Mouse (Mus musculus): ENCODE data around the gene Crp.
A peak's percentile ranks its signal among the peaks of the same experiment; 100 is the strongest.

The Crp gene

DNA sequence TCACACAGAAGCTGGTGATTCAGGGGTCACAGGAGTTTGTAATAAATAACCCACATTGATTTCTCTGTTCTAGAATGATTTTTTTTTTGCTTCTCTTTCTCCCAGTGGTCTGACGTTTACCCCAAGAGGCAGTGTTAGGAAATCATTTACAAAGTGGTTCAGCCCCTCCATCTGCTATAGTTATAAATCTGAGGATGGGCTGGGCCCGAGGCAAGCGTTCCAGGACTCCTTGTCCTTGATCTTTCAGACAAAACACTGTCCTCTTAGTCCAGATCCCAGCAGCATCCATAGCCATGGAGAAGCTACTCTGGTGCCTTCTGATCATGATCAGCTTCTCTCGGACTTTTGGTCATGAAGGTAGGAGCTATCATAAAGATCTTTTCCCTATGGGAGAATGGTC is at the start of gene Crp:
Gene Crp (plus strand): TSS at position 212 of the 400 bp plus-strand sequence.
- DNase-seq (ENCODE audit: low spot score in 2 of 2), result no peak

DNA sequence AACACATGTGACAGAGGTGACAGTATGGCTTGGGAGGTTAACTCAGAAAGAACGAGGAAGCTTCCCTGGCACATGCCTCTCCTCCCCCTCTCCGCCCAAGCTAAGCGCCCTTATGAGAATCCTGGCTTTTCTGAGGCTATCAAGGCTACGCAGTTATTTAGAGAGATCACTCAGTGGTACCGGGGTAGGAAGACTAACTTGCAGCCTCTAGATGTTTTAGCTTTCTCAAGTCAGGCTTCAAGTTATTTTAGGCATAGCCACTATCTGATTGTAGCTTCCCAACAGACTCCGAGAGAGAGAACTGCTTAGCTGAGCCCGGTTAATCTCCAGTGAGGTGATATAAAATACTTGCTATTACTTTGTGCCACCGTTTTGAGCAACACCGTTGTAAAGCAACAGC is 48.5 kb upstream of the Crp start:
- no peak for DNase-seq (ENCODE audit: low spot score in 2 of 2)

DNA sequence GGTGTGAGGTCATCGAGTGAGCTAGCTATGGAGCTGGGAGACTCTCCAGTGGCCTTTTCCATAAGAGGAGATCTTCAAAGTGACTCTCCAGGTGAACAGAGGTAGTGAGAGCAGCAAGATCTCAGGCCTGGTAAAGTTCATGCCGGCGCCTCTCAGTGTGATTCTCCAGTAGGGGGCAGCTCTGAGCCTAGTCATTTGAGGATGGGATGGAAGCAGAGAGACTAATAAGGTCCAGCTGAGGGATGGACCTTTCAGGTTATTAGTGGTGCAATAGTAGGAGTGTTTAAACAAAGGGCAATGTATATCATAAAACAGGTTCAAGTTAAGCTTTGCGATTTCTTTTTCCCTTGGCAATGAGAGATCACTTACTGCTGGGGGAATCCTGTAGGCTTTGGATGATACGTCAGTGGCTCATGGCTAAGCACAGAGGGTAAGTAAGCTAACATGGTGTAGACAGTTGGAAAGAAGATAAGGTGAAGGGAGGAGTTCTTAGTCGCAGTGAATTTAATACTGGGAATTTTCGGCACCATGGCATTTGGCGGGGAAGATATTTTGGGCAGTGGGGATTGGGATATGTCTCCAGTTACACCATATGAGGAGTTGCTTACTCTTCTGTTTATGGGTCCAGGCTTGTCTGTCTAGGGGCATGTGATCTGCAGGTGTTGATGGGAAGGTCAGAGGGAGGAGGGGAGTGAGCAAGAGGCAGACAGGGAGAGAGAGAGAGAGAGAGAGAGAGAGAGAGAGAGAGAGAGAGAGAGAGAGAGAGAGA is 47.2 kb upstream of the Crp start:
- DNase-seq (ENCODE audit: low spot score in 2 of 2), result peak in 1 of 2 experiments; percentile 10

DNA sequence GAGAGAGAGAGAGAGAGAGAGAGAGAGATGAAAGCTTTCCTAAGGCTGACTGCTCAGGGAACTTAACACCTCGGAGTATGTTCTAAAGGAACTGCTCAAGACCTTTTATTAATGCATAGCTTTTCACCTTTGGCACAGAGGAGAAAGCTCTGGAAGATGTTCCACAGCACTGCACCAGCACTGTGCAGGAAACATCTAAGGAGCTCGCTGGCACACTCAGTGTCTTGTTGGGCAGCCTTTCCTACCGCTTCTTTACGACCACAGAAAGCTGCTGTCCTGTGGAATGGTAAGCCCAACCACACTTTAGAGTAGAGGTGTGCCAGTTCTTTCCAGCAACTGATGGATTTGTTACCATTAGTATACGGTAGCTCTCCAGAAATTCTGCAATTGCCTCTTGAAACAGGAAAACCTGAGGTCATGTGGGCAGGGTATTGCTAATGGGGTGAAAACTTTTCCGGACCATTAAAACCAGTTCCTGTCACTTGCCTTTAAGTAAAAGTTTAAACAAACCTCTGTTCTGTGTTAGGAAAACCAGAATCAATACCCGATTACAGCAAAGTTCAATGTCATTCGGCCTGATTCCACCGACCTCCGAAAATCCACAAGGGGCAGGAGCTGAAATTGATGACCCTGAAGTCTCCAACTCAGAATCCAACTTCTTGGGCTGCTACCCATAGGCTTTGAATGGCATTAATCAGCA is 46.4 kb upstream of the Crp start:
- no peak for DNase-seq (ENCODE audit: low spot score in 2 of 2)

DNA sequence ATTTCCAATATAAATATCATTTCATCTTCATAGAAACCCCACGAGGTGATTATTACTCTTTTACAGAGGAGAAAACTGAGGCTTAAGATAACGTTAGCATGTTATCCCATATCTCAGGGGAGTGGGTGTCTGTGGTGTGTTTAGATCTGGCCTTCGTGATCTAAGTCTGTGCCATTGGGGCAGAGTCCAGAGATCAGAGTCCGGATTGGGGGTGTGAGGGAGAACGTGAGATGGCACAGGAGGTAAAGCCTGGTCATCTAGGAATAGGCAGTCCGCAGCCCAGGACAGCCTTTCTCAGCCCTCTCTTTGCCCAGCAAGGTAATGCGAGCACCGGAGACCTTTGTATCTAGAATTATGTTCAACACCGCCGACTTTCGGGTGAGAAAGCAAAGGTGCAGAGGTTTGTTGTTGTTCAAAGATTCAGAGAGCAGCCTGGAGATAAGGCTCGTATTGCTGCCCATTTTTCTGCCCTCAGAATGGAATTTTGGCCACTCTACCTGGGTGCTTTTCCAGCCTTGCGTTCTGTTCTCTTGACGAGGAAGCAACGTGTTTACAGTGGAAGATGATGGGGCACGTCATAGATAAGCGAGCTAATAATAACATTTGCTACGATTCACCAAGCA is 45.7 kb upstream of the Crp start:
- no peak for DNase-seq (ENCODE audit: low spot score in 2 of 2)

DNA sequence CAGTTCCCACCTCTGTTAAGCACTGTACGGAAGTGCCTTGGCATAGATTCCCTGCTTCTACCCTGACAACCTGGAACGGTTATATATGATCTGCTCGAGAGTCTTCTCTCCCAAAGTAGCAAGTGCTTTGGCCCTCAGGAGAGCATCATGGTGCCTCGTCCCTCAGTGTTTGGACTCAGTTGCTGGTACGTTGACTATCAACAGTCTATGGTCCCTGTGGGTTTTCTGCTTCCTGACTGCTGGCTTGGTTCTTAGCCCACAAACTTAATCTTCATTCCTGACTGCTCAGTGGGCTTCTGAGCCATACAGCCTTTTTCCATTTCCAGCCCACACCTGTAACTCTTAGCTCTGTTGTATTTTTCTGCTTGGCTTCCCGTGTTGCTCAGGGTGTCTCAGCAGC is 44.0 kb upstream of the Crp start:
- no peak for DNase-seq (ENCODE audit: low spot score in 2 of 2)

DNA sequence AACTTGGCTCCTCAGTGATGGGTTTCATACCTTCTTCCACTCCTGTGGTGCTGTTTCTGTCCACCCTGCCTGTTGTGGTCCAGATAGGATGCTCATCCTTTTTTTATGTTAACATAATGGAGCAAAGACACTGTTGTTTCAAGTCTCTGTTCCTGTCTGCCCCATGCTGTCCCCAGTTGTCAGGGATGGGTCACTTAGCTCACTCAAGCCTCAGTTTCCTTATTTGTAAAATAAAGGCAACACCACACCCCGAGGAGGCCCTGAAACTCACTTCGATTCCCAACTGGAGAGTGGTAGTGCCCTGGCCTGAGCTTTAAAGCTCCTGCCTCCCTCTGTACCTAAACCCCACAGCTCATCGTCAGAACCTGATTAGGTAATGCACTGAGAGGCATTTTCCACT is 40.6 kb upstream of the Crp start:
- no peak for DNase-seq (ENCODE audit: low spot score in 2 of 2)

DNA sequence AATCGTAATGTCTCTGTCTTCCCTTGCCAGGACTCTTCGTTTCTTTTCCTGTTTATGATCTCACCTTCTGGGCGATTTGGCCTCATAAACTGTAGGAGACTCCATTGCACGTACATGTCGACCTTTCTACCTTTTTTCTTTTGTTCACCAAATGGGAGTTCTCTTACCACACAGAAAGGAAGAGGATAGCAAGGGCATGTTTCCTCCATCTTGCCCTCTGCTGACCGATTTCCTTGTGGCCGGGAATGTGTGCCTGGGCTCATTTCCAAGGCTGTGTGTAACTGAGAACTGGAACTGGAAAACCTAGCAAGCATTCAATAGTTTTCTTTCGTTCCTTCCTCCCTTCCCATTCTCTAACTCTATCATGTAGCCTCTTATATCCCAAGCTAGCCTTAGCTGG is 38.2 kb upstream of the Crp start:
- DNase-seq (ENCODE audit: low spot score in 2 of 2), result no peak

DNA sequence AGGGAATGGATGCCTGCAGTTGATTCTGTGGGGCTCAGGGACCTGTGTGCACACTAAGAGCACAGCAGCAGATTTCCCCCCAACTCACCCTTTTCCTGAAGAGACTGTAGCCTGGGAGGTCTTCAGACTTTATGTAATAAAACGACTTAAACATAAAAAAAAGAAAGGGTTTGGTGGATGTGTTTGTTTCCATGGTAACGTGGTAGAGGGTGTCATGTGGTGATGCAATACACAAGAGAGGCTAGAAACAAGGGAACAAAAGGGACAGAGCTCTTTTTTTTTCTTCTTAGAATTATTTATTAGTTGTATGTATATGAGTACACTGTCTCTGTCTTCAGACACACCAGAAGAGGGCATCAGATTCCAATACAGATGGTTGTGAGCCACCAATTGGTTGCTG is 32.4 kb upstream of the Crp start:
- no peak for DNase-seq (ENCODE audit: low spot score in 2 of 2)

DNA sequence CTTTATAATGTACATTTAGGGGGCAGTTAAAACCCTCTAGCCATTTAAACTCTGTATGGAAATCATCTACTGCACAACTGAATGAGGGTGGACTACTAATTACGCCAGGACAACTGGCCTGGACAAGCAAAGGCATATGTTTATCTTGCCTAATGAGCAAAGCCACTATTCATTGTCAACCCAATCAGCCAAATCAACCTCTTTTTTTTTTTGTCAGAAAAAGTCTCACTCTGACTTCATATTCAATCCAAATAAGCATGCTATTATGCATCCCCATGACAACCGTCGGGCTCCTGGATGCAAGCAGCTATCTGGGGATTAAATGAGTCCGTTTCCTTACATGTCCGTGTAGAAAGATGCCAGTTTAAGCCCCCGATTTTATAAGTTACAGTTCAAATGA is 30.3 kb upstream of the Crp start:
- DNase-seq (ENCODE audit: low spot score in 2 of 2), result no peak

DNA sequence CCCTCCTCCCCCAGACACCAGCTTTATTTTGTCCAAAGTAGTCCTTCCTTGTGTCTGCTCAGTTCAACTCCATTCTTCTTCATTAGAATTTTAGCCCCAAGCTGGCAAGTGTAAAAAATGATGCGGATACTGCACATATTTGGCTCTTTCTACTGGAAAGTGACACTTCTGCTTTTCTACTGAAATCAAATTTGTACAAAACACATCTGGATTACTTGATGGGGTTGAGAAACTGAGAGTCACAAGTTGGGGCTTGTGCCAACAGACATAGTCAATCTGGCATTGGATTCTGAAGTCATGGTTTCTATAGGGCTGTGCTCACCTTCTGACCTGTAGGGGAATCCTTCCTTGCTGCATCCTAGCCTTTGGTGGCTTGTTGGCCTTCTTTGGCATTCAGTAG is 27.1 kb upstream of the Crp start:
- DNase-seq (ENCODE audit: low spot score in 2 of 2), result no peak

DNA sequence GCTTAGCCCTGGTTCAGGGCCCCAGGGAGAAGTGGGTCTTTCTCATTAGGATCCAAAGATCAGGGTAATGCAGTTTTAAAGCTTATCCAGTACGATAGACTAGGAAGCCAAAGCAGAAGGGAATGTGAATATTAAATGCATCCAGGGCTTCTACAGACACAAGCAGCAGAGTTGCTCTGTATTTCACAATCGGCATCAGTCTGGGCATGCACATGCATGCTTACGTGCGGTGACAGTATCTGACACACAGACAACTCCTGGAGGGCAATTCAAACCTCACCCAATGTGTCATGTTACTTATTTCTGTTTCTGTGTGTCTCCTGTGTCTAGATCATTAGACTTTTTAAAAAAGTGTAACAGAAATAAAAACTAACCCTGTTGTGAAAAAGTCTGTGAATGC is 17.1 kb upstream of the Crp start:
- no peak for DNase-seq (ENCODE audit: low spot score in 2 of 2)

DNA sequence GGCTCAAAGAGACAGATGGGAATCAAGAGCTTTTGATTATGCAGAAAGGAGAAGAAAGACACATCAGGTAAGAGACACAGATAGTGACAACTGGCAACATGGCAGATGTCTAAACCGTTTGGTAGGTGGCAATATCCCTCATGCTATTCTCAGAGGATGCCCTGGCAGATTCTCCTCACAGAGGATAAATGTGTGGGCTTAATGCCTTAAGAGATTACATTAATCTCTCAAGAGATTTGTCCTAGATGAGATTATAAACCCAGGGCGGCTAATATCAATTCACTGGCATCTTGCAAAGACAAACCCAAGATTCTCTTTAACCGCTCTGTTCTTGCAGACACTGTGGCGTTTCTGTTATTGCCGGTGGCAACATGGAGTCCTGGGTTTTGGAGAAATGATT is 14.3 kb upstream of the Crp start:
- no peak for DNase-seq (ENCODE audit: low spot score in 2 of 2)

DNA sequence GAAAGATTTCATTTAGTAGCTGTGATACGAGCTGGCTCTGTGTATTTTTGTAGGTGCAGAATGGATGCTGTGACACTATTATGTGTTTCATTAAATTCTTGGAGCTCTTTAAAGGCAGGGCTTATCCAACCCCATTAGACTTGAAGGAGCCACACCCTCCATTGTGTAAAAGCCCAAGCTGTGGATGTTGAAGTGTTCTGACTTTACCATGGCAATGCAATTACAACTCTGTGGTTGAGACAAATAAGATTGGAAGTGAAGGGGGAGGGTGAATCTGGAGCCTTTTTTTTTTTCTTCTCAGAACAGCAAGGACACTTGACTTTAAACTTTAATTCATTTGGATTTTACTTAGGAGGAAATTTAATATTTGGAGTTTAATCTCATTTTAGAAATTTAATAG is 13.9 kb upstream of the Crp start:
- DNase-seq (ENCODE audit: low spot score in 2 of 2), result no peak

DNA sequence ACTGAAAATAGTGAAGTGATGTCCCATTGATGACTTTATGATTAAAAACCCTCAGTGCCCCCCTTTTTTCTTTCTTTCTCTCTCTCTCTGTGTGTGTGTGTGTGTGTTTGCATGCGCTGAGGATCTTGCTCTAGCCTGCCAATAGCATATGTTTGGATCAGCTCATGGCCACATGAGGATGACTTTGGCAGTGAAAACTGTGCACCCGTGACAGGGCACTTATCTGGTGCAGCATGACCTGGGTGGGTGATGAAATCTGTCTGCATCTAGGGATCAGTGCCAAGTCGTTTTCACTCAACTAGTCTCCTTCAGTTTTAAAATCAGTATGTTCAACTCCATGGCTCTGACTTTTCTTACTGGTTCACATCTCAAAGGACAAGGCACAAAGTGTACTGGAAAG is 12.7 kb upstream of the Crp start:
- DNase-seq (ENCODE audit: low spot score in 2 of 2), result no peak

DNA sequence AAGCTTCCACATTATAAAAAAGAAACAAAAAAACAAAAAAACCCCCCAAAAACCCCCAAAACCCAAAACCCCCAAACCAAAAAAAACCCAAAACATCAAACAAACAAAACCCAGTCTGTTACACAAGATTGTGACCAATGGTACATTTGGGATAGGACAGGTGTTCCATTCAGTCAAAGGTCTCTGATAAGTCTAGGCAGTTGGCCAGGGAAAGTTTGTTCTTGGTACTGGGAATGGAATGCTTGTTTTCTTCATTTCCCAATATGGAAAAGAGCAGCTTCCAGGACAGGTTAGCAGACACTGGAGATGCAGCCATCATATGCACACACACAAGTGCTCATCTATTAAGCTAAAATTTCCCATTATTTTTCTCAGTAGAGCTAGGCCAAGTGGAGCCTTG is 433 bp upstream of the Crp start:
- DNase-seq (ENCODE audit: low spot score in 2 of 2), result no peak

DNA sequence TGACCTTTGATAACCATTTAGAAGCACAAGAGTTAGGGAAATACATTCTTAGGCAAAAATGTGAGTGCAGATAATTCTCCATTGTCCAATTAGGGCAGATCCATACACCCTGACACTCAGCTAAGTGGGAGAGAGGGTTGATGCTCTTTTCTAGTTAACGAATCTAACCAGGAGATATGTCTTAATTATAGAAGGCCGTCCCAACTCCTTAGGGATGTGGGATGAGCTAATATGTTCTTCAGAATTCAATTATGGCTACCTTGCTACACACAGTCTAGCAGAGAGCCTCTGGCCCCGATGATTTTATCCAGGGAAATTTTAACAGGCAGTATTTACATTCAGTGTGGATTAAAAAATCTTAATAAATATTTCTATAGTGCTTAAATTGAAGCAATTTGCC is 3.0 kb downstream of the Crp start:
- no peak for DNase-seq (ENCODE audit: low spot score in 2 of 2)

DNA sequence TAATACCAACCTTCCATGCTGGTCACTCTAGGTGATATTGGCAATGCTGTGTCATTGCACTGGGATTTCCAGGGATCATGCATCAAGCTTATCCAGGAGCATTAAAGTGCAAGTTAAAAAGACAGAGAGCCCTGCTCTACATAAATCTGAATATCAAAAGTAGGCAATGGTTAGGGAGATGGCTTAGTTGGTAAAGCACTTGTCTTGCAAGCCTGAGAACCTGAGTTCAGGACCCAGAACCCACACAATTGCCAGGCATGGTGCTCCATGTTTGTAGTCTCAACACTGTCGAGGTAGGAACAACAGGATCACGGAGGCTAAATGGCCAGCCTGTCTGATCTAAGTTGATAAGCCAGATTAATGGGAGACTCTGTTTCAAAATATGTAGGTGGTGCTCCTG is 3.5 kb downstream of the Crp start:
- no peak for DNase-seq (ENCODE audit: low spot score in 2 of 2)

DNA sequence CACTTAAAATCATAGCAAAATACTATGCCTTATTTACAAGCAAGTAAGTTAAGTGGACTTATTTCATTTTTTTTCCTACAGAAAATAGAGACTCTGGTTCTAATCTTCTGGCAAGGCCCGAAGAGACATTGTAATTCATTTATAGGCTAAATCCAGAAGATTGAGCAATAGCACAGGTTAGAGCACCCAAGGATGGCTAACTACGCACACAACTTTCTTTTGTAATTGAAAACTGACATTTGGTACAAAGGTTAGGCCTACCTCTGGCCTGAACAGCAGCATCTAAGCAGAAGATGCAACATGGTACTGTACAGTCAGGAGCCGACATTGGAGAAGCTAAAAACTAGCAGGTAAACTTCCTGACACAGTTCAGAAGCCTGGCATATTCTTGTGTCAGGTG is 4.0 kb downstream of the Crp start:
- DNase-seq (ENCODE audit: low spot score in 2 of 2), result no peak

DNA sequence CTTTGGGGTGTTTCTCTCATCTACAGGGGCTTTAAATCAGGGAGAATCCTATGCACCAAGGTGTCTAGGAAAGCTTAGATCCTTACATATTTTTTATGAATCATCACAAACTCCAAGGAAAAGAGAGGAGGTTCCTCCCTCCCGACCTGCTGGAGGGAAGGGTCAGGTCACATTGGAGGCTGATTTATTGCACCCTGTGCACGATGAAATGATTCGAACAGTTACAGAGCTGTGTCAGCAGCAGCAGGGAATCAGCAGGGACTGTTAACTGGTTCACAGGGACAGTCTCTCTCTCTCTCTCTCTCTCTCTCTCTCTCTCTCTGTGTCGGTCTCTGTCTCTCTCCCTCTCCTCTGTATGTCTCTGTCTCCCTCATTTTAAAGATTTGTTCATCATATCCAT is 6.9 kb downstream of the Crp start:
- no peak for DNase-seq (ENCODE audit: low spot score in 2 of 2)

DNA sequence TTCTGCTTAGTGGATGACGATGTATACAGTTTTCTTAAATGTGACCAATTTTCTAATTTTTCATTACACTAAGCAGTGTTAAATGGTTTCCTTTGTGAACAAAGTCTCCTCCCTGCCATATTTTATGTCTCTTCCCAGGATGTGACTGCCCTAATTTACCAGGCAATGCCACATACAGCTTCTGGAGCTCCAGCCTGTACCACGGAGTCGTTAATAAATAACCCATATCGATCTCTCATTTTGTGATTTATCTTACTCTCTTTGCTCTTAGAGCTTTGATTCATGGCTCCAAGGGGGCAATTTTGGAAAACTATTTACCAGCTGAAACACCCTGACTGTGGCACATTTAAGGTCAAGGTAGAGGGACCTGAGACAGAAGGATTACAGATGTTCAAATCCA is 8.4 kb downstream of the Crp start:
- no peak for DNase-seq (ENCODE audit: low spot score in 2 of 2)

DNA sequence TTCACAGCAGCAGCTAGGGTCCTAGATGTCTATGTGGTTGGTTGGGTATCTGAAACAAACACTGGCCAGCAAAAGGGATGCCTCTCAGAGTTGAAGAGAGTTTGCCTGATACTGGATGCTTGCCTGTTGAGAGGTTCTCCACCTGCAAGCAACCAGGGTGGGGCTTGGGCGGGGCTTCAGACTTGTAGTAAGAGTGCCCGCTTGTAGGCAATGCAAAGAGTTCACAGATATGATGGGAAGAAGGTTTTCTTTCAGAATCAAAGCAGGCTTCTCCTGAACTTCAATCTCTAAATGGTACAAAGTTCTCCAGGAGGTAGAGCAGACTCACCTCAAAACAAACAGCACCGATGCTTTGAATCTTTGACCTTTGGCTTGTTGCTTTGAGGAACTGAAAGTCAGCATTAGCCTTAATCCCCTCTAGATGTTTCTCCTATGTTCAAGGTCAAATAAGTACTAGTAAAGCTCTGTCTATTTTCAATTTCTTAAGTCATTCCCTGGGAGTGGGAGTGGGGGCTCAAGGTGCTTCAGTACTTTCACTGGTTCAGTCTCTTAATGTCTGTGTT is 12.0 kb downstream of the Crp start:
- DNase-seq (ENCODE audit: low spot score in 2 of 2), result no peak

DNA sequence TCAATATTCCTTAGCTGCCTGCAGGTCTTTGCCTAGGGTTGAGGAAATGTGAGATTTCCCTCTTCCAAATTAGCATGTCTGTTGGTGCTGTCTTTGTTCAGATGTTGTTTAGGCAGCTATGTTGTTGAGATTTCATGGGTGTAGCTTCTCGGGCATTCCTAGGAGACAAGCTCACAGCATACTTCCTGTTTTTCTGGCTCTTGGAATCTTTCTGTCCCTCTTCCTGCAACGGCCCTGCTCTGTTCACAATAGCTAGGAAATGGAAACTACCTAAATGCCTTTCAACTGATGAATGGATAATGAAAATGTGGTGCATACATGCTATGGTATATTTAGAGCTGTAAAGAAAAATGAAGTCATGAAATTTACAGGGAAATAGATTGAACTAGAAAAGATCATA is 13.5 kb downstream of the Crp start:
- DNase-seq (ENCODE audit: low spot score in 2 of 2), result no peak
